In genomic region chr6:145736099-145736498, GRCm38 (mm10) we compare ENCODE assay signal across 20 mouse cellular contexts. TPM values are rescaled to one million over a fixed set of nuclear protein-coding genes. Genes with fewer than 3 reads are reported as not detected.
A peak's percentile ranks its signal among the peaks of the same experiment; 100 is the strongest.
DNase-seq lines count a peak whose midpoint lies in the region; ATAC-seq lines count a peak whose summit lies in the region.
"Had no signal": no experiment of that assay in that cellular context is flagged by ENCODE, and none has a peak within 500 bp of the region (broad histone marks: within the 10 kb centered on the region; RNA-seq: fewer than 3 reads in every experiment).

No protein-coding gene starts in this region.

- no peaks in the 10 kb centered on the region for H3K27me3 ChIP-seq in embryonic facial prominence, embryonic 13.5 days
- H3K27me3 ChIP-seq in limb, embryonic 11.5 days (ENCODE audit: control insufficient read depth, insufficient read depth, low read length): no peaks in the 10 kb centered on the region
- H3K27me3 ChIP-seq: forebrain, embryonic 13.5 days; heart, embryonic 15.5 days; hindbrain, embryonic 15.5 days had no signal

- peaks cover 40% of the 10 kb centered on the region for H3K4me1 ChIP-seq in embryonic facial prominence, embryonic 13.5 days
- peaks cover 17% of the 10 kb centered on the region for H3K4me1 ChIP-seq in limb, embryonic 11.5 days (ENCODE audit: control insufficient read depth, insufficient read depth, low read length)
- H3K4me1 ChIP-seq: hindbrain, embryonic 15.5 days had no signal

- 49% methylated on average over 2 of the region's 2 CpGs for WGBS in embryonic facial prominence, embryonic 13.5 days
- WGBS in limb, embryonic 11.5 days: 72% methylated on average over 2 of the region's 2 CpGs

- peak overlapping the region; percentile 58; the same call in 1 of the 2 replicates for H3K27ac ChIP-seq in embryonic facial prominence, embryonic 13.5 days
- H3K27ac ChIP-seq in limb, embryonic 11.5 days (replicated peaks; ENCODE audit: low read depth, low read length): no peak overlapping the region
- H3K27ac ChIP-seq: forebrain, embryonic 13.5 days; heart, adult 2 months; heart, embryonic 15.5 days; hindbrain, embryonic 10.5 days; hindbrain, embryonic 15.5 days had no signal

- H3K36me3 ChIP-seq in embryonic facial prominence, embryonic 13.5 days: no peaks in the 10 kb centered on the region
- no peaks in the 10 kb centered on the region for H3K36me3 ChIP-seq in limb, embryonic 11.5 days (ENCODE audit: control insufficient read depth, insufficient read depth, low read length)
- H3K36me3 ChIP-seq: heart, embryonic 15.5 days; hindbrain, embryonic 10.5 days; hindbrain, embryonic 15.5 days had no signal

- peak; percentile 41 for DNase-seq in thymus, postnatal 14 days
- DNase-seq in thymus, postnatal 36 days: no peak
- DNase-seq in limb, embryonic 11.5 days (ENCODE audit: low spot score): no peak
- DNase-seq in embryo, embryonic 10 days (ENCODE audit: low spot score): no peak
- no peak for DNase-seq in cerebellum, adult 8-10 months
- DNase-seq in frontal cortex, postnatal 25 days (ENCODE audit: low spot score in 2 of 2): no peak
- DNase-seq: adrenal gland, adult 8-10 months; adrenal gland, postnatal 36 days; cerebellum, adult 2 months; cerebellum, postnatal 14 days; gastrocnemius, postnatal 10 days; heart, adult 2 months; kidney, adult 11 months had no signal

- H3K4me2 ChIP-seq in embryonic facial prominence, embryonic 13.5 days: no peak overlapping the region
- H3K4me2 ChIP-seq in limb, embryonic 11.5 days (ENCODE audit: low read depth, severe bottlenecking): no peak overlapping the region
- H3K4me2 ChIP-seq: forebrain, embryonic 13.5 days; heart, embryonic 11.5 days; heart, embryonic 15.5 days; hindbrain, embryonic 15.5 days had no signal

- H3K4me3 ChIP-seq in embryonic facial prominence, embryonic 13.5 days: no peak overlapping the region
- H3K4me3 ChIP-seq in limb, embryonic 11.5 days (ENCODE audit: low read depth, low read length): no peak overlapping the region
- H3K4me3 ChIP-seq: forebrain, embryonic 13.5 days; heart, adult 2 months; heart, embryonic 15.5 days; hindbrain, embryonic 10.5 days; hindbrain, embryonic 15.5 days had no signal

- peak; percentile 85 for ATAC-seq in CD4-positive, CD25-positive, alpha-beta regulatory T cell, adult 4 months
- ATAC-seq in embryonic facial prominence, embryonic 13.5 days (ENCODE audit: insufficient number of reproducible peaks, insufficient read depth, low FRiP score, low TSS enrichment, low read depth): no peak
- no peak for ATAC-seq in limb, embryonic 11.5 days (ENCODE audit: insufficient number of reproducible peaks, low FRiP score, low TSS enrichment, low read depth)
- ATAC-seq: forebrain, embryonic 13.5 days had no signal

- no peaks in the 10 kb centered on the region for H3K9me3 ChIP-seq in embryonic facial prominence, embryonic 13.5 days
- no peaks in the 10 kb centered on the region for H3K9me3 ChIP-seq in limb, embryonic 11.5 days (ENCODE audit: control insufficient read depth, low read length)
- H3K9me3 ChIP-seq: heart, embryonic 15.5 days; hindbrain, embryonic 10.5 days; hindbrain, embryonic 15.5 days had no signal

- no peak overlapping the region for H3K9ac ChIP-seq in embryonic facial prominence, embryonic 13.5 days
- H3K9ac ChIP-seq in limb, embryonic 11.5 days (ENCODE audit: low read length): 0 out of 2 replicates have a peak overlapping the region, but pooled peaks have one; percentile 30
- H3K9ac ChIP-seq: forebrain, embryonic 13.5 days; heart, embryonic 15.5 days; hindbrain, embryonic 15.5 days had no signal

RNA-seq across cellular contexts. Expression of gene Rassf8, which starts 10.4 kb away (rescaled TPM):
- under 1 TPM in 1 of 2 experiments, not detected in 1; 0.13 TPM for polyA plus RNA-seq in CD4-positive, CD25-positive, alpha-beta regulatory T cell, adult 4 months (2017; shearing (Covaris generic))
- 10.1 and 12.3 TPM in 2 replicates for polyA plus RNA-seq in embryonic facial prominence, embryonic 13.5 days (2015; fragmentation: Nextera tagmentation; extraction: Ambion mirVana)
- 8.0 and 10.3 TPM in 2 replicates for polyA plus RNA-seq in limb, embryonic 11.5 days (2014; fragmentation: Nextera tagmentation; extraction: Ambion mirVana)
